Mouse (Mus musculus): ENCODE data around the gene Gjb2.
A peak's percentile ranks its signal among the peaks of the same experiment; 100 is the strongest.

Gene Gjb2

DNA sequence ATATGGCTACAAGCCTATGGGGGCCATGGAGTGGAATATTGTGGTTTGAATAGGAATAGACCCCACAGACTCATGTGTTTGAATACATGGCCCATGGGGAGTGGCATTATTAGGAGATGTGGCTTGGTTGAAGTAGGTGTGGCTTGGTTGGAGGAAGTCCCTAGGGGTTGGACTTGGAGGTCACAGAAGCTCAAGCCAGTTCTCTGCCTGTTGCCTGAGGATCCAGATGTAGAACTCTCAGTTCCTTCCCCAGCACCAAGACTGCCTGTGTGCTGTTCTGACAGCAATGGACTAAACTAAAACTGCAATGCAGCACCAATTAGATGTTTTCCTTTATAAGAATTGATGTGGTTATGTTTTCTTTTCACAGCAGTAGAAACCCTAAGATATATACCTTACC lies 38.4 kb downstream of the Gjb2 start:
- DNase-seq (ENCODE audit: low read depth, low spot score) = no peak

- DNase-seq (ENCODE audit: low read depth, low spot score) = peak; percentile 88
Observed at GRCm38 (mm10) chr14:57060052-57060451, 44.5 kb downstream of the Gjb2 start.

DNA sequence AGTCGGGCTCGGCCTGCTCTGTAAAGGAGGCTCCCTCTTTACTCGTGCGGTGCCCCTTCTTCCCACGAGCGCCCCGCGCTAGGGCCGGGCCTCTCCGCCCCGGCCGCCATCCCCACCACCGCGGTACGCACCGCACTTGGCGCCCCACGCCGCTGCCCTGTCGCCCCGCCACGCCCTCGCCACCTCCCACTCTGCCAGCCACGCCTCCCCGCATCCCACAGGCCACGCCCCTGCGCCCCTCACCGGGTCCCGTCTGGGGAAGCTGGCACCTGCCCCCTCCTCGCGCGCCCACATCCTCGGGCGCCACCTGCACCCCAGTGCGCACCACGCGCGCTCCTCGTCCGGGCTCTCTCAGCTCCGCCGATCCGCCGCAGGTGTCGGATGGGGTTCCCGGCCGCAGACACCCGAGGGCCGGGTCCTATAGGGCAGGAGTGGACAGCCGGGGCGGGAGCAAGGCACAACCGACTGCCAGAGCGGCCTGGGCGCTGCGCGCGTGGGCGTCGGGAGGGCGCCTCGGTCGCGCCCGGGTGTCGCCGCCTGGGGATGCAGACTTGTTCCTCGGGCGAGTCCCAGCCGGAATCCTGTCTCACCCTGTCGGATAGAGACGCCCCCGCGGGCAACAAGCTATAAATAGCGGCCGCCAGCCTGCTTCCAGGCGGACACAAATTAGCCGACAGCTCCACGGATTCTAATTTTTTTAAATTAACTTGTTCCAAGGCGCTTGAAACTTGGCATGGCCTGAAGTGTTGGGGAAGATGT lies 46.8 kb downstream of the Gjb2 start, which contains the start of gene Gja3:
Gja3 (minus strand) TSS at position 538 of the 759 bp plus-strand sequence.
- DNase-seq (ENCODE audit: low read depth, low spot score) = peak; percentile 28

- DNase-seq (ENCODE audit: low read depth, low spot score) = no peak
Observed at GRCm38 (mm10) chr14:57057204-57057562, 47.3 kb downstream of the Gjb2 start.

DNA sequence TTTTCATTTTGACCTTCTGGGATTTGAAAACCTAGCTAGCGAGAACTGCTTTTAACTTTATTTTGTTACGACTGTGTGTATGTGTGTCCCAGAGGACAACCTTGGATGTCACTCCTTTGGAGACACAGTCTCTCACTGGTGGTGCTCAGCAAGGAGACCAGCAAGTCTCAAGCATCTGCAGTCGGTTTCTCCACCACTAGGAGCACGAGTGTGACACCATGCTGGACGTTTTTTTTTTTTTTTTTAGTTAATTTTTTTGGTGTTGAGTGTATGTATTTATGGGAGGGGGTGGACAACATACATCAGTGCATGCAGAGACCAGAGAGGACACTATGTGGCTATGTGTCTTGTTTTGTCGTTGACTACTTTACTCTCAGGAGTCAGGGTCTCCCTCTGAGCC lies 51.8 kb downstream of the Gjb2 start:
- no peak for DNase-seq (ENCODE audit: low read depth, low spot score)

Measured in forelimb bud, embryonic 11.5 days (tissue).